ENCODE assay signal across 10 mouse cellular contexts in genomic region chr3:126998742-126999112, GRCm38 (mm10).
DNase-seq lines count a peak whose midpoint lies in the region; ATAC-seq and TF ChIP-seq lines count a peak whose summit lies in the region.
"Had no signal": no experiment of that assay in that cellular context is flagged by ENCODE, and none has a peak within 500 bp of the region (broad histone marks: within the 10 kb centered on the region; RNA-seq: fewer than 3 reads in every experiment).

No protein-coding gene starts in this region.

- H3K27ac ChIP-seq in cerebellum, adult 2 months (ENCODE audit: insufficient read depth, low read length), result peak overlapping the region; percentile 93
- H3K27ac ChIP-seq in lung, embryonic 16.5 days (ENCODE audit: low read length), result peak overlapping the region; percentile 55
- H3K27ac ChIP-seq in limb, embryonic 14.5 days (replicated peaks; ENCODE audit: low read depth, low read length), result peak overlapping the region; percentile 76; the same call in 1 of the 2 replicates
- peak overlapping the region; percentile 86 for H3K27ac ChIP-seq in stomach, embryonic 15.5 days

- no peak for DNase-seq in cerebellum, adult 2 months
- DNase-seq in cerebellum, postnatal 10 days, result no peak
- DNase-seq in lung, postnatal 4 days, result no peak
- DNase-seq in limb, embryonic 14.5 days (ENCODE audit: low spot score), result no peak
- no peak for DNase-seq in layer of hippocampus, adult 9-10 months (ENCODE audit: low spot score)
- no peak for DNase-seq in right cerebral cortex, adult 2 months (ENCODE audit: low spot score in 2 of 2)
- DNase-seq: kidney, postnatal 36 days had no signal

- H3K36me3 ChIP-seq in lung, embryonic 16.5 days (ENCODE audit: control insufficient read depth, insufficient read depth, low read length), result no peaks in the 10 kb centered on the region
- H3K36me3 ChIP-seq in limb, embryonic 14.5 days (ENCODE audit: control insufficient read depth, insufficient read depth, low read length), result no peaks in the 10 kb centered on the region
- H3K36me3 ChIP-seq in stomach, embryonic 15.5 days, result no peaks in the 10 kb centered on the region

- peaks cover 24% of the 10 kb centered on the region for H3K4me1 ChIP-seq in cerebellum, adult 2 months (ENCODE audit: control insufficient read depth, insufficient read depth, low read length)
- H3K4me1 ChIP-seq in lung, embryonic 16.5 days (replicated peaks; ENCODE audit: control insufficient read depth, insufficient read depth, low read length), result peaks cover 8% of the 10 kb centered on the region
- H3K4me1 ChIP-seq in limb, embryonic 14.5 days (ENCODE audit: control insufficient read depth, insufficient read depth, low read length), result peaks cover 13% of the 10 kb centered on the region; the same call in 1 of the 2 replicates
- no peaks in the 10 kb centered on the region for H3K4me1 ChIP-seq in stomach, embryonic 15.5 days

- no peaks in the 10 kb centered on the region for H3K9me3 ChIP-seq in lung, embryonic 16.5 days (ENCODE audit: control insufficient read depth, low read length)
- H3K9me3 ChIP-seq in limb, embryonic 14.5 days (ENCODE audit: control insufficient read depth, low read length), result no peaks in the 10 kb centered on the region
- no peaks in the 10 kb centered on the region for H3K9me3 ChIP-seq in stomach, embryonic 15.5 days

- ATAC-seq in lung, embryonic 16.5 days (ENCODE audit: low read depth), result peak; percentile 39; the same call in 1 of the 2 replicates
- no peak for ATAC-seq in limb, embryonic 14.5 days (ENCODE audit: low FRiP score, low read depth)
- no peak for ATAC-seq in stomach, embryonic 15.5 days (ENCODE audit: insufficient read depth, low FRiP score, low read depth)

- 15% methylated on average over 8 of the region's 8 CpGs for WGBS in cerebellum, adult 2 months
- WGBS in lung, embryonic 16.5 days, result 9% methylated on average over 8 of the region's 8 CpGs
- 8% methylated on average over 8 of the region's 8 CpGs for WGBS in limb, embryonic 14.5 days
- 12% methylated on average over 8 of the region's 8 CpGs for WGBS in stomach, embryonic 15.5 days

- no peak for TF ChIP-seq POLR2A in cerebellum, adult 2 months (IDR thresholded peaks at IDR 0.05; ENCODE audit: borderline replicate concordance, insufficient read depth, low read length)
- no peak for TF ChIP-seq POLR2A in limb, embryonic 14.5 days (IDR thresholded peaks at IDR 0.05; ENCODE audit: borderline replicate concordance, extremely low read depth, insufficient read depth, insufficient read length)

- H3K9ac ChIP-seq in lung, embryonic 16.5 days (ENCODE audit: low read length), result peak overlapping the region; percentile 32; the same call in 1 of the 2 replicates
- H3K9ac ChIP-seq in limb, embryonic 14.5 days (ENCODE audit: low read depth, low read length, severe bottlenecking), result peak overlapping the region; percentile 50; the same call in 1 of the 2 replicates
- no peak overlapping the region for H3K9ac ChIP-seq in stomach, embryonic 15.5 days

- H3K4me2 ChIP-seq in lung, embryonic 16.5 days (ENCODE audit: low read depth, low read length), result peak overlapping the region; percentile 53
- H3K4me2 ChIP-seq in limb, embryonic 14.5 days (replicated peaks; ENCODE audit: low read depth, low read length, severe bottlenecking), result peak overlapping the region; percentile 56
- H3K4me2 ChIP-seq in stomach, embryonic 15.5 days, result peak overlapping the region; percentile 51

- H3K4me3 ChIP-seq in cerebellum, adult 2 months (replicated peaks; ENCODE audit: insufficient read depth, low read depth, low read length), result no peak overlapping the region
- H3K4me3 ChIP-seq in lung, embryonic 16.5 days (ENCODE audit: low read length), result peak overlapping the region; percentile 35
- peak overlapping the region; percentile 29 for H3K4me3 ChIP-seq in limb, embryonic 14.5 days (replicated peaks; ENCODE audit: low read length)
- peak overlapping the region; percentile 35; the same call in 1 of the 2 replicates for H3K4me3 ChIP-seq in stomach, embryonic 15.5 days (replicated peaks)
- H3K4me3 ChIP-seq: myocyte had no signal

- TF ChIP-seq CTCF in cerebellum, adult 2 months (IDR thresholded peaks at IDR 0.05; ENCODE audit: borderline replicate concordance, insufficient read depth, low read depth, low read length), result no peak

- H3K27me3 ChIP-seq in cerebellum, adult 2 months (ENCODE audit: control insufficient read depth, insufficient read depth, low read length), result no peaks in the 10 kb centered on the region
- H3K27me3 ChIP-seq in lung, embryonic 16.5 days (ENCODE audit: control insufficient read depth, insufficient read depth, low read depth, low read length), result no peaks in the 10 kb centered on the region
- H3K27me3 ChIP-seq in limb, embryonic 14.5 days (ENCODE audit: control insufficient read depth, insufficient read depth, low read length), result no peaks in the 10 kb centered on the region
- no peaks in the 10 kb centered on the region for H3K27me3 ChIP-seq in stomach, embryonic 15.5 days (replicated peaks)
